Mouse (Mus musculus) MEL (cell line): ENCODE measurements at regions not wholly inside any gene's neighbourhood (a gene's known extent, or its start where the extent isn't known, plus 50 kb on each side); places are given as distances from the start of the nearest gene placed in this dataset.

Source experiments
- DNase-seq: peaks from one replicate; pipeline ENCODE4 v3.0.0; 2011; ENCODE audit warnings: low read depth, low spot score
- H3K27ac ChIP-seq: 2 replicates; pipeline ENCODE4 v1.5.1; 2012; ENCODE audit warnings: low read depth, mild to moderate bottlenecking, control low read depth, low read length, moderate library complexity; ENCODE audit not compliant: control insufficient read depth
- H3K27me3 ChIP-seq, 2 experiments: fragments of 150-350 bp in 1 of 2; sonication (generic) in 1 of 2; 2 replicates each; pipeline ENCODE4 v1.6.1; 2012; ENCODE audit warnings: low read length in 2 of 2, mild to moderate bottlenecking in 2 of 2, improper control_type of control experiment in 1 of 2, moderate library complexity in 1 of 2; ENCODE audit not compliant: insufficient read depth in 2 of 2, control insufficient read depth in 1 of 2
- H3K36me3 ChIP-seq, 2 experiments: 2 replicates each; pipeline ENCODE4 v1.6.1; 2012 to 2014; ENCODE audit warnings: low read length in 2 of 2, improper control_type of control experiment in 1 of 2, inconsistent platforms in 1 of 2, mild to moderate bottlenecking in 1 of 2; ENCODE audit not compliant: insufficient read depth in 2 of 2, control insufficient read depth in 1 of 2
- H3K4me1 ChIP-seq, 2 experiments: fragments of 150-350 bp in 1 of 2; sonication (generic) in 1 of 2; 2 replicates each; pipeline ENCODE4 v1.6.1; 2012; ENCODE audit warnings: low read length in 2 of 2, improper control_type of control experiment in 1 of 2, mild to moderate bottlenecking in 1 of 2; ENCODE audit not compliant: insufficient read depth in 2 of 2, control insufficient read depth in 1 of 2
- H3K4me3 ChIP-seq, 2 experiments: fragments of 150-350 bp in 1 of 2; sonication (generic) in 1 of 2; 2 replicates each; pipeline ENCODE4 v1.5.1; 2012; ENCODE audit warnings: low read depth in 2 of 2, low read length in 2 of 2, mild to moderate bottlenecking in 2 of 2, moderate library complexity in 2 of 2, control low read depth in 1 of 2, improper control_type of control experiment in 1 of 2; ENCODE audit not compliant: control insufficient read depth in 1 of 2, insufficient read depth in 1 of 2
- H3K79me2 ChIP-seq: 2 replicates; pipeline ENCODE4 v1.6.1; 2012; ENCODE audit warnings: mild to moderate bottlenecking, low read length, moderate library complexity; ENCODE audit not compliant: control insufficient read depth, poor library complexity, insufficient read depth
- H3K9ac ChIP-seq: 2 replicates; pipeline ENCODE4 v1.6.1; 2012; ENCODE audit warnings: low read depth, mild to moderate bottlenecking, control low read depth, low read length, moderate library complexity; ENCODE audit not compliant: control insufficient read depth, poor library complexity, severe bottlenecking
- H3K9me3 ChIP-seq: fragments of 150-350 bp; sonication (generic); replicated peaks from 2 replicates; pipeline ENCODE4 v1.6.1; 2012; ENCODE audit warnings: mild to moderate bottlenecking, low read length, improper control_type of control experiment, moderate library complexity; ENCODE audit not compliant: insufficient read depth
- BHLHE40 ChIP-seq: IDR thresholded peaks from 2 replicates; pipeline ENCODE4 v1.6.1; 2012; ENCODE audit warnings: low read depth, mild to moderate bottlenecking, inconsistent platforms, low read length, improper control_type of control experiment, borderline replicate concordance
- CHD1 ChIP-seq: IDR thresholded peaks from 2 replicates; pipeline ENCODE4 v1.6.1; 2012; ENCODE audit warnings: low read depth, mild to moderate bottlenecking, inconsistent platforms, low read length, improper control_type of control experiment
- CTCF ChIP-seq, 3 experiments: IDR thresholded peaks in 2 of 3; conservative IDR thresholded peaks in 1 of 3; 2 replicates each; pipeline ENCODE4 v1.5.1; 2011 to 2012; ENCODE audit warnings: low read length in 3 of 3, low read depth in 2 of 3, mild to moderate bottlenecking in 2 of 3, improper control_type of control experiment in 1 of 3, inconsistent platforms in 1 of 3, mixed read lengths in 1 of 3, moderate library complexity in 1 of 3; ENCODE audit not compliant: control insufficient read depth in 1 of 3, insufficient read depth in 1 of 3, poor library complexity in 1 of 3, severe bottlenecking in 1 of 3
- ELF1 ChIP-seq: IDR thresholded peaks from 2 replicates; pipeline ENCODE4 v1.6.1; 2014; ENCODE audit warnings: low read depth, mild to moderate bottlenecking, inconsistent platforms, low read length, improper control_type of control experiment, moderate library complexity
- GABPA ChIP-seq: IDR thresholded peaks from 2 replicates; pipeline ENCODE4 v1.6.1; 2012; ENCODE audit warnings: low read depth, mild to moderate bottlenecking, inconsistent platforms, low read length, improper control_type of control experiment, moderate library complexity
- JUND ChIP-seq: IDR thresholded peaks from 2 replicates; pipeline ENCODE4 v1.6.1; 2011; ENCODE audit warnings: low read depth, mild to moderate bottlenecking, improper control_type of control experiment, low read length
- KAT2A ChIP-seq: conservative IDR thresholded peaks from 2 replicates; pipeline ENCODE4 v1.6.1; 2012; ENCODE audit warnings: low read depth, low read length, improper control_type of control experiment, inconsistent platforms
- POLR2A ChIP-seq, 2 experiments: IDR thresholded peaks; 2 replicates each; pipeline ENCODE4 v1.6.1; 2011 to 2012; ENCODE audit warnings: low read length in 2 of 2, mild to moderate bottlenecking in 2 of 2, control low read depth in 1 of 2, improper control_type of control experiment in 1 of 2, low read depth in 1 of 2, moderate library complexity in 1 of 2; ENCODE audit not compliant: control insufficient read depth in 1 of 2, insufficient read depth in 1 of 2, poor library complexity in 1 of 2
- POLR2AphosphoS2 ChIP-seq: IDR thresholded peaks from 2 replicates; pipeline ENCODE4 v1.6.1; 2011; ENCODE audit warnings: low read length, improper control_type of control experiment
- POLR2AphosphoS5 ChIP-seq: IDR thresholded peaks from 2 replicates; pipeline ENCODE4 v1.6.1; 2012; ENCODE audit warnings: low read depth, borderline replicate concordance, mild to moderate bottlenecking, inconsistent platforms, low read length, moderate library complexity, mixed read lengths
- RCOR1 ChIP-seq: IDR thresholded peaks from 2 replicates; pipeline ENCODE4 v1.6.1; 2012; ENCODE audit warnings: low read depth, mild to moderate bottlenecking, inconsistent platforms, low read length, improper control_type of control experiment
- SIN3A ChIP-seq: IDR thresholded peaks from 2 replicates; pipeline ENCODE4 v1.6.1; 2012; ENCODE audit warnings: low read length, improper control_type of control experiment, inconsistent platforms
- SMC3 ChIP-seq: IDR thresholded peaks from 2 replicates; pipeline ENCODE4 v1.6.1; 2011; ENCODE audit warnings: low read depth, low read length, improper control_type of control experiment
- TAL1 ChIP-seq: IDR thresholded peaks from 2 replicates; pipeline ENCODE4 v1.6.1; 2012; ENCODE audit warnings: mild to moderate bottlenecking, inconsistent platforms, low read length, moderate library complexity, mixed read lengths
- TCF12 ChIP-seq: IDR thresholded peaks from 2 replicates; pipeline ENCODE4 v1.6.1; 2014; ENCODE audit warnings: low read depth, mild to moderate bottlenecking, inconsistent platforms, low read length, improper control_type of control experiment, moderate library complexity
- UBTF ChIP-seq: IDR thresholded peaks from 2 replicates; pipeline ENCODE4 v1.6.1; 2012; ENCODE audit warnings: low read depth, mild to moderate bottlenecking, inconsistent platforms, low read length, improper control_type of control experiment, moderate library complexity, borderline replicate concordance; ENCODE audit not compliant: insufficient read depth
- ZC3H11A ChIP-seq: IDR thresholded peaks from 2 replicates; pipeline ENCODE4 v1.6.1; 2012; ENCODE audit warnings: low read depth, mild to moderate bottlenecking, inconsistent platforms, low read length, improper control_type of control experiment
- ZKSCAN1 ChIP-seq: IDR thresholded peaks from 2 replicates; pipeline ENCODE4 v1.6.1; 2012; ENCODE audit warnings: low read depth, mild to moderate bottlenecking, inconsistent platforms, low read length, improper control_type of control experiment, moderate library complexity
- ZMIZ1 ChIP-seq: IDR thresholded peaks from 2 replicates; pipeline ENCODE4 v1.6.1; 2012; ENCODE audit warnings: low read depth, mild to moderate bottlenecking, inconsistent platforms, low read length, improper control_type of control experiment, moderate library complexity
- ZNF384 ChIP-seq: IDR thresholded peaks from 2 replicates; pipeline ENCODE4 v1.6.1; 2012; ENCODE audit warnings: low read depth, mild to moderate bottlenecking, inconsistent platforms, low read length, improper control_type of control experiment

- TF ChIP-seq UBTF (no peak), ZNF384 (no peak), JUND (no peak), CHD1 (no peak)
These were observed 188.0 kb upstream of the Bcor start (continued) for GRCm38 (mm10) chrX:12348117-12348516.

GRCm38 (mm10) chrX:12354875-12355274 is 194.7 kb upstream of the Bcor start:
- Histone ChIP-seq H3K79me2 (no peaks in the 10 kb centered on the region), H3K4me3 (no peak overlapping the region), H3K27me3 (no peaks in the 10 kb centered on the region), H3K9ac (no peak overlapping the region), H3K9me3 (no peaks in the 10 kb centered on the region), H3K36me3 (no peaks in the 10 kb centered on the region), H3K27ac (no peak overlapping the region), H3K4me1 (0 out of 4 replicates have a peak, but pooled peaks cover 0 to 3% of the 10 kb centered on the region in 2 experiments)
- TF ChIP-seq POLR2A (IDR thresholded peaks at IDR 0.05; ENCODE audit: control insufficient read depth in 1 of 2, insufficient read depth in 1 of 2, low read depth in 1 of 2, low read length in 2 of 2, poor library complexity in 1 of 2) (no peak), UBTF (no peak), TAL1 (no peak), RCOR1 (no peak), POLR2AphosphoS5 (no peak), TCF12 (no peak), SMC3 (no peak), ZKSCAN1 (no peak), GABPA (no peak), CTCF (IDR thresholded peaks at IDR 0.05 in 2 of 3, conservative IDR thresholded peaks at IDR 0.05 in 1 of 3; ENCODE audit: control insufficient read depth in 1 of 3, insufficient read depth in 1 of 3, low read depth in 2 of 3, low read length in 3 of 3, poor library complexity in 1 of 3, severe bottlenecking in 1 of 3) (no peak), POLR2AphosphoS2 (no peak), BHLHE40 (no peak), CHD1 (no peak), SIN3A (no peak)
- no peak for DNase-seq

GRCm38 (mm10) chrX:12358026-12358425 is 197.9 kb upstream of the Bcor start:
- TF ChIP-seq ZC3H11A, result no peak
- no peak for TF ChIP-seq RCOR1
- TF ChIP-seq ZMIZ1, result no peak
- TF ChIP-seq KAT2A, result no peak
- TF ChIP-seq ELF1, result no peak
- no peak for TF ChIP-seq GABPA
- TF ChIP-seq ZKSCAN1, result no peak
- Histone ChIP-seq H3K27me3 (no peaks in the 10 kb centered on the region), H3K9ac (no peak overlapping the region), H3K79me2 (no peaks in the 10 kb centered on the region), H3K4me1 (no peaks in the 10 kb centered on the region), H3K4me3 (no peak overlapping the region), H3K9me3 (no peaks in the 10 kb centered on the region), H3K27ac (no peak overlapping the region), H3K36me3 (no peaks in the 10 kb centered on the region)
- DNase-seq, result no peak
